Mouse (Mus musculus): ENCODE results near the gene Iqub.

The Iqub gene

GRCm38 (mm10) chr6:24514552-24515284 lies at the start of gene Iqub:
Iqub (minus strand) TSS chr6:24515067.
- DNase-seq (ENCODE audit: low spot score in 2 of 2), result no peak

- DNase-seq (ENCODE audit: low spot score in 2 of 2), result no peak
These were observed 49.2 kb upstream of the Iqub start for GRCm38 (mm10) chr6:24564081-24564480.

- DNase-seq (ENCODE audit: low spot score in 2 of 2), result no peak
These were observed 40.6 kb upstream of the Iqub start for GRCm38 (mm10) chr6:24555488-24555887.

- no peak for DNase-seq (ENCODE audit: low spot score in 2 of 2)
These were observed 39.7 kb upstream of the Iqub start for GRCm38 (mm10) chr6:24554427-24555086.

GRCm38 (mm10) chr6:24552046-24552445 lies 37.2 kb upstream of the Iqub start:
- no peak for DNase-seq (ENCODE audit: low spot score in 2 of 2)

GRCm38 (mm10) chr6:24549801-24550200 lies 34.9 kb upstream of the Iqub start:
- DNase-seq (ENCODE audit: low spot score in 2 of 2), result no peak

- no peak for DNase-seq (ENCODE audit: low spot score in 2 of 2)
These were observed 32.0 kb upstream of the Iqub start for GRCm38 (mm10) chr6:24546716-24547420.

GRCm38 (mm10) chr6:24543119-24543591 lies 28.3 kb upstream of the Iqub start:
- no peak for DNase-seq (ENCODE audit: low spot score in 2 of 2)

GRCm38 (mm10) chr6:24542393-24542792 lies 27.5 kb upstream of the Iqub start:
- no peak for DNase-seq (ENCODE audit: low spot score in 2 of 2)

GRCm38 (mm10) chr6:24540106-24540505 lies 25.2 kb upstream of the Iqub start:
- no peak for DNase-seq (ENCODE audit: low spot score in 2 of 2)

- DNase-seq (ENCODE audit: low spot score in 2 of 2), result no peak
These were observed 23.6 kb upstream of the Iqub start for GRCm38 (mm10) chr6:24538435-24538834.

- no peak for DNase-seq (ENCODE audit: low spot score in 2 of 2)
These were observed 17.9 kb upstream of the Iqub start for GRCm38 (mm10) chr6:24532804-24533203.

- no peak for DNase-seq (ENCODE audit: low spot score in 2 of 2)
These were observed 16.0 kb upstream of the Iqub start for GRCm38 (mm10) chr6:24530711-24531420.

GRCm38 (mm10) chr6:24530166-24530565 lies 15.3 kb upstream of the Iqub start:
- peak; percentile 44 to 47 for DNase-seq (ENCODE audit: low spot score in 2 of 2)

- DNase-seq (ENCODE audit: low spot score in 2 of 2), result no peak
These were observed 13.1 kb upstream of the Iqub start, which contains the start of gene Asb15 for GRCm38 (mm10) chr6:24528064-24528243. Asb15 (plus strand) TSS chr6:24528144.

GRCm38 (mm10) chr6:24527155-24528063 lies 12.5 kb upstream of the Iqub start, which contains the start of gene Ndufa5:
Ndufa5 (minus strand) TSS chr6:24528013.
- peak; percentile 82 to 90 for DNase-seq (ENCODE audit: low spot score in 2 of 2)

GRCm38 (mm10) chr6:24525705-24526104 lies 10.8 kb upstream of the Iqub start:
- no peak for DNase-seq (ENCODE audit: low spot score in 2 of 2)

- DNase-seq (ENCODE audit: low spot score in 2 of 2), result no peak
These were observed 1.3 kb upstream of the Iqub start for GRCm38 (mm10) chr6:24516197-24516596.

GRCm38 (mm10) chr6:24504141-24504540 lies 10.7 kb downstream of the Iqub start:
- DNase-seq (ENCODE audit: low spot score in 2 of 2), result no peak

- DNase-seq (ENCODE audit: low spot score in 2 of 2), result no peak
These were observed 24.5 kb downstream of the Iqub start for GRCm38 (mm10) chr6:24490341-24490740.

- no peak for DNase-seq (ENCODE audit: low spot score in 2 of 2)
These were observed 28.3 kb downstream of the Iqub start for GRCm38 (mm10) chr6:24486530-24486929.
